Mouse (Mus musculus) liver, adult 2 months (tissue): ENCODE data around the gene Vwa3a. TPM values are rescaled to one million over a fixed set of nuclear protein-coding genes. Genes with fewer than 3 reads are reported as not detected.

Experiments used
- DNase-seq: peaks from one replicate; pipeline ENCODE4 v3.0.0-alpha.2; 2011; ENCODE audit warnings: low read depth, low spot score; ENCODE audit errors: extremely low read depth
- H3K27ac ChIP-seq: fragments of 200-500 bp; replicated peaks from 2 replicates; pipeline ENCODE4 v1.5.1; 2012; ENCODE audit warnings: low read depth, mild to moderate bottlenecking, control low read depth, inconsistent platforms, low read length; ENCODE audit not compliant: insufficient read depth
- H3K27me3 ChIP-seq: fragments of 200-500 bp; 2 replicates; pipeline ENCODE4 v1.6.1; 2012; ENCODE audit warnings: mild to moderate bottlenecking, moderate library complexity, low read length, inconsistent platforms; ENCODE audit not compliant: control insufficient read depth, insufficient read depth
- H3K36me3 ChIP-seq: fragments of 200-500 bp; 2 replicates; pipeline ENCODE4 v1.6.1; 2012; ENCODE audit warnings: low read length, inconsistent platforms; ENCODE audit not compliant: control insufficient read depth, insufficient read depth
- H3K4me1 ChIP-seq: fragments of 200-500 bp; 2 replicates; pipeline ENCODE4 v1.6.1; 2011; ENCODE audit warnings: low read length; ENCODE audit not compliant: control insufficient read depth, insufficient read depth
- H3K4me3 ChIP-seq: fragments of 200-500 bp; 2 replicates; pipeline ENCODE4 v1.5.1; 2011; ENCODE audit warnings: low read depth, mild to moderate bottlenecking, control low read depth, low read length, moderate library complexity; ENCODE audit not compliant: insufficient read depth
- H3K79me2 ChIP-seq: fragments of 200-500 bp; 2 replicates; pipeline ENCODE4 v1.6.1; 2012; ENCODE audit warnings: inconsistent platforms, mild to moderate bottlenecking, low read length, moderate library complexity; ENCODE audit not compliant: control insufficient read depth, insufficient read depth
- H3K9ac ChIP-seq: fragments of 200-500 bp; 2 replicates; pipeline ENCODE4 v1.6.1; 2012; ENCODE audit warnings: low read depth, mild to moderate bottlenecking, control low read depth, inconsistent platforms, low read length
- CTCF ChIP-seq: fragments of 200-500 bp; IDR thresholded peaks from 2 replicates; pipeline ENCODE4 v1.5.1; 2011; ENCODE audit warnings: low read depth, low read length, control low read depth
- POLR2A ChIP-seq: fragments of 200-500 bp; IDR thresholded peaks from 2 replicates; pipeline ENCODE4 v1.6.1; 2011; ENCODE audit warnings: low read length, control low read depth; ENCODE audit not compliant: insufficient read depth; ENCODE audit errors: extremely low read depth
- WGBS: fragments of 180-500 bp; shearing (Covaris S2); methylation state at CpG from one replicate; pipeline ENCODE4 v1.1.7; 2018; 5-methylcytosine and 5-hydroxymethylcytosine counted together
- polyA plus RNA-seq: library from polyadenylated mRNA; depleted of rRNA; stranded (reverse); fragments of >200 nt; gene quantifications from 2 replicates; pipeline ENCODE4 v1.2.3, GENCODE M21; 2012
- total RNA-seq: library from RNA; depleted of rRNA; stranded (reverse); fragments of >200 nt; gene quantifications from 2 replicates; pipeline ENCODE4 v1.2.3, GENCODE M21; 2014

Gene Vwa3a
- total and polyA plus RNA-seq, 2 experiments = under 0.01 TPM; not detected in 1

- TF ChIP-seq CTCF = no peak
- no peak for TF ChIP-seq POLR2A
- Histone ChIP-seq H3K36me3 (no peaks in the 10 kb centered on the region), H3K4me1 (peaks cover 2% of the 10 kb centered on the region; the same call in 1 of the 2 replicates), H3K27me3 (0 out of 2 replicates have a peak, but pooled peaks cover 2% of the 10 kb centered on the region), H3K27ac (peak overlapping the region; percentile 40), H3K79me2 (no peaks in the 10 kb centered on the region), H3K9ac (no peak overlapping the region), H3K4me3 (no peak overlapping the region)
- DNase-seq = no peak
- WGBS = 84% methylated on average over 5 of the region's 5 CpGs
Observed at GRCm38 (mm10) chr7:120746821-120747220, 7.7 kb downstream of the Vwa3a start.

- no peak for DNase-seq
- H3K9ac ChIP-seq = no peak overlapping the region
- no peak overlapping the region for H3K4me3 ChIP-seq
- H3K4me1 ChIP-seq = peaks cover 2% of the 10 kb centered on the region; the same call in 1 of the 2 replicates
- H3K27ac ChIP-seq = no peak overlapping the region
- no peak for TF ChIP-seq CTCF
- TF ChIP-seq POLR2A = no peak
- H3K36me3 ChIP-seq = no peaks in the 10 kb centered on the region
- no peaks in the 10 kb centered on the region for H3K79me2 ChIP-seq
- H3K27me3 ChIP-seq = 0 out of 2 replicates have a peak, but pooled peaks cover 2% of the 10 kb centered on the region
Observed at GRCm38 (mm10) chr7:120748478-120748877, 9.4 kb downstream of the Vwa3a start.

GRCm38 (mm10) chr7:120751330-120751729, 12.2 kb downstream of the Vwa3a start:
- TF ChIP-seq CTCF = no peak
- Histone ChIP-seq H3K9ac (no peak overlapping the region), H3K27me3 (0 out of 2 replicates have a peak, but pooled peaks cover 2% of the 10 kb centered on the region), H3K79me2 (no peaks in the 10 kb centered on the region; the same call in 1 of the 2 replicates), H3K4me1 (peaks cover 2% of the 10 kb centered on the region; the same call in 1 of the 2 replicates), H3K4me3 (no peak overlapping the region), H3K27ac (no peak overlapping the region), H3K36me3 (no peaks in the 10 kb centered on the region)
- DNase-seq = no peak

GRCm38 (mm10) chr7:120751906-120752305, 12.8 kb downstream of the Vwa3a start:
- no peak for DNase-seq
- H3K36me3 ChIP-seq = no peaks in the 10 kb centered on the region
- H3K4me3 ChIP-seq = no peak overlapping the region
- H3K79me2 ChIP-seq = no peaks in the 10 kb centered on the region; the same call in 1 of the 2 replicates
- 76% methylated on average over 7 of the region's 7 CpGs for WGBS
- no peaks in the 10 kb centered on the region for H3K4me1 ChIP-seq
- 0 out of 2 replicates have a peak, but pooled peaks cover 2% of the 10 kb centered on the region for H3K27me3 ChIP-seq
- no peak overlapping the region for H3K27ac ChIP-seq
- no peak overlapping the region for H3K9ac ChIP-seq
- TF ChIP-seq POLR2A (no peak), CTCF (no peak)

- peak; percentile 50 for DNase-seq
- Histone ChIP-seq H3K4me1 (no peaks in the 10 kb centered on the region), H3K9ac (no peak overlapping the region), H3K36me3 (no peaks in the 10 kb centered on the region), H3K79me2 (no peaks in the 10 kb centered on the region; the same call in 1 of the 2 replicates), H3K4me3 (no peak overlapping the region), H3K27ac (no peak overlapping the region), H3K27me3 (no peaks in the 10 kb centered on the region)
- 0% methylated on average over 5 of the region's 5 CpGs for WGBS
- TF ChIP-seq POLR2A (no peak), CTCF (peak; percentile 97)
Observed at GRCm38 (mm10) chr7:120754671-120755070, 15.6 kb downstream of the Vwa3a start.

GRCm38 (mm10) chr7:120767369-120767768, 28.3 kb downstream of the Vwa3a start:
- 8% methylated on average over 1 of the region's 1 CpGs for WGBS
- no peak overlapping the region for H3K4me3 ChIP-seq
- no peak overlapping the region for H3K27ac ChIP-seq
- no peaks in the 10 kb centered on the region for H3K4me1 ChIP-seq
- no peak overlapping the region for H3K9ac ChIP-seq
- H3K27me3 ChIP-seq = no peaks in the 10 kb centered on the region
- H3K36me3 ChIP-seq = no peaks in the 10 kb centered on the region
- TF ChIP-seq CTCF (no peak), POLR2A (no peak)
- no peak for DNase-seq
- H3K79me2 ChIP-seq = no peaks in the 10 kb centered on the region
